Mouse (Mus musculus): ENCODE data around the gene Slc22a1. TPM values are rescaled to one million over a fixed set of nuclear protein-coding genes. Genes with fewer than 3 reads are reported as not detected.

The Slc22a1 gene
- total RNA-seq, 1 experiment: 0.18 TPM

DNA sequence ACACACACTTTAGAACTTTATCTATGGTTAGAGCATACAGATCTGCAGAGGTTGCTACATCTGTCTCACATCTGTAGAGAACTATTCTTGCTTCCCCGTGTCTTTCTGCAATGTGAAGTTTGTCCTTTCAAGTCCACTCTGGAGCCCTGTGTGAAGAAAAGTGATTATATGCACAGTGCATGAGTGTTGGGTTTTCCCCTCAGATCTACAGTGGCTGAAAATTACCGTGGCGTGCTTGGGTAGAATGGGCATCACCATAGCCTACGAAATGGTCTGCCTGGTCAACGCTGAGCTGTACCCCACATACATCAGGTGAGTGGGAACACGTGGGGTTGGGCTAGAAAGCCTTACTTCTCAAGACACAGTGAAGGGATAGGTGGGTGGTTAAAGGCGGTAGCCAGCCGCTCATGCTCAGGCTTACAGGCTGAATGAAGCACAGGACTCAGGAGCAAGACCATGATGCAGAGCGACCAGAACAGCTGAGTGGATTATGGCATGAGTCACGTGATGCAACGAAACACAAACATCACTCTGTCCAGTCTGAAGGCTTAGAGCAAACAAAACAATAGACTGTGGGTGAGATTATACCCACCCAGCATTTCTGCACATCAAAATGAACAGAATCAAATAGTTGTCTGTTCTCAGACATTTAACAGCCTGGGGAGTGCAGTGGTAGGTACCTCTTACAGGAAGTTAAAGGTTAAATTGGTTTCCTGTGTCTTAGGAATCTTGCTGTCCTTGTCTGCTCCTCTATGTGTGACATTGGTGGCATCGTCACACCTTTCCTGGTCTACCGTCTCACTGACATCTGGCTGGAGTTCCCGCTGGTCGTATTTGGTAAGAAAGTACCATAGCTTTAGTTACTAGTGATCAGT is 60.9 kb downstream of the Slc22a1 start:
- no peaks in the 10 kb centered on the region for H3K36me3 ChIP-seq (ENCODE audit: control insufficient read depth, insufficient read depth, low read length, poor library complexity, severe bottlenecking)
- TF ChIP-seq MAFK (IDR thresholded peaks at IDR 0.05; ENCODE audit: insufficient read depth, low read depth, low read length) (no peak), HCFC1 (IDR thresholded peaks at IDR 0.05; ENCODE audit: borderline replicate concordance, insufficient read depth, low read length) (no peak), ZNF384 (IDR thresholded peaks at IDR 0.05; ENCODE audit: low read depth, low read length) (no peak), ZC3H11A (IDR thresholded peaks at IDR 0.05; ENCODE audit: borderline replicate concordance, low read depth, low read length) (no peak), CHD2 (IDR thresholded peaks at IDR 0.05; ENCODE audit: low read depth, low read length) (no peak)
- no peak overlapping the region for H3K4me3 ChIP-seq (ENCODE audit: insufficient read depth in 1 of 2, low read depth in 1 of 2, low read length in 2 of 2, poor library complexity in 1 of 2, severe bottlenecking in 1 of 2)
- H3K27ac ChIP-seq (ENCODE audit: insufficient read depth, low read depth, low read length, poor library complexity, severe bottlenecking): no peak overlapping the region
- H3K4me1 ChIP-seq (ENCODE audit: control insufficient read depth in 2 of 2, insufficient read depth in 2 of 2, low read length in 2 of 2, poor library complexity in 1 of 2): no peaks in the 10 kb centered on the region
- in situ Hi-C loops (cut with MboI; ENCODE audit: low sequenced_read_pairs in 2 of 2, unreplicated experiment in 2 of 2): no loop called here
- no peaks in the 10 kb centered on the region for H3K9me3 ChIP-seq (ENCODE audit: control insufficient read depth, insufficient read depth, low read depth, low read length)
- no peak overlapping the region for H3K9ac ChIP-seq (ENCODE audit: insufficient read depth, low read depth, low read length, poor library complexity, severe bottlenecking)
- no peak for DNase-seq (ENCODE audit: low read depth, low spot score)

DNA sequence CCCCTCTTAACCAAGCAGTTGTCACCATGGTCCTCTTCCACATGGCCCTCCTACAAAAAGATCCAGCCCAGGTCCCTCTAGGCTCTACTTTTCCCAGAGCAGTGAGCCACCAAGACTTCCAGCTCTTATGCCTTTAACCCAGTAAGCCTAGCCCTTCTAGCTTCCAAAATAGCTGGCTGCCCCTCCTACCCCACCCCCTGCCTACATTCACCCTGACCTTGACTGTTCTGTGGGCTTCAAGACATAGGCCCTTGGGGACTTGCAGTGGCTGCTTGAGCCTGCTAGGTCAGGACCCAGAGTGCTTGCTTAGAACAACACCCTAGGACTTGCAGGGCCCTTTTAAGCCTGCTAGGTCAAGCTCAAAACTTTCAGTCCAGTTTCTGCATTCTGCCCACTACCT is 68.4 kb downstream of the Slc22a1 start:
- in situ Hi-C loops (cut with MboI; ENCODE audit: low sequenced_read_pairs in 2 of 2, unreplicated experiment in 2 of 2): no loop called here
- Histone ChIP-seq H3K9me3 (ENCODE audit: control insufficient read depth, insufficient read depth, low read depth, low read length) (no peaks in the 10 kb centered on the region), H3K9ac (ENCODE audit: insufficient read depth, low read depth, low read length, poor library complexity, severe bottlenecking) (no peak overlapping the region), H3K4me3 (ENCODE audit: insufficient read depth in 1 of 2, low read depth in 1 of 2, low read length in 2 of 2, poor library complexity in 1 of 2, severe bottlenecking in 1 of 2) (no peak overlapping the region), H3K36me3 (ENCODE audit: control insufficient read depth, insufficient read depth, low read length, poor library complexity, severe bottlenecking) (no peaks in the 10 kb centered on the region), H3K4me1 (ENCODE audit: control insufficient read depth in 2 of 2, insufficient read depth in 2 of 2, low read length in 2 of 2, poor library complexity in 1 of 2) (no peaks in the 10 kb centered on the region), H3K27ac (ENCODE audit: insufficient read depth, low read depth, low read length, poor library complexity, severe bottlenecking) (no peak overlapping the region)
- no peak for DNase-seq (ENCODE audit: low read depth, low spot score)
- TF ChIP-seq HCFC1 (IDR thresholded peaks at IDR 0.05; ENCODE audit: borderline replicate concordance, insufficient read depth, low read length) (no peak), CHD2 (IDR thresholded peaks at IDR 0.05; ENCODE audit: low read depth, low read length) (no peak), ZC3H11A (IDR thresholded peaks at IDR 0.05; ENCODE audit: borderline replicate concordance, low read depth, low read length) (no peak), MAFK (IDR thresholded peaks at IDR 0.05; ENCODE audit: insufficient read depth, low read depth, low read length) (no peak), ZNF384 (IDR thresholded peaks at IDR 0.05; ENCODE audit: low read depth, low read length) (no peak)

DNA sequence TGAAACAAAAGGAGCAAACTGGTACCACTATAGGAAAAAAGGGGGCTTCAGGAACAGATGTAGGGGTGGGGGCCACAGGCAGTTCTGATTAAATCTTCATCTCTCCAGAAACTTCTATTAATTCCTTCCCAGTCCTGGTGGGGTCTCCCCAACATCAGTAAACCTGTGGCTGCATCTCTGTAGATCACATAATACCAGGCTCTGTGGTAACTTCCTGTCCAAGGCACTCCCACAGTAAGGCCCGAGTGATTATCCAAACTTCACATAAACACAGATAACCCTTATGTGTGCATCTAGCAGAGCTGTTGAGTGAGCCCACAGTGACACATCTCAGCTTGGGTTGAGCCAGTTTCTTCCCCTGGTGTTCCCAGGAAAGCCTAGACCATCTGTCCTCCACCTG is 69.0 kb downstream of the Slc22a1 start:
- no peak for DNase-seq (ENCODE audit: low read depth, low spot score)
- Histone ChIP-seq H3K4me3 (ENCODE audit: insufficient read depth in 1 of 2, low read depth in 1 of 2, low read length in 2 of 2, poor library complexity in 1 of 2, severe bottlenecking in 1 of 2) (no peak overlapping the region), H3K36me3 (ENCODE audit: control insufficient read depth, insufficient read depth, low read length, poor library complexity, severe bottlenecking) (no peaks in the 10 kb centered on the region), H3K9me3 (ENCODE audit: control insufficient read depth, insufficient read depth, low read depth, low read length) (no peaks in the 10 kb centered on the region), H3K9ac (ENCODE audit: insufficient read depth, low read depth, low read length, poor library complexity, severe bottlenecking) (no peak overlapping the region), H3K4me1 (ENCODE audit: control insufficient read depth in 2 of 2, insufficient read depth in 2 of 2, low read length in 2 of 2, poor library complexity in 1 of 2) (no peaks in the 10 kb centered on the region), H3K27ac (ENCODE audit: insufficient read depth, low read depth, low read length, poor library complexity, severe bottlenecking) (no peak overlapping the region)
- in situ Hi-C loops (cut with MboI; ENCODE audit: low sequenced_read_pairs in 2 of 2, unreplicated experiment in 2 of 2): no loop called here
- TF ChIP-seq ZC3H11A (IDR thresholded peaks at IDR 0.05; ENCODE audit: borderline replicate concordance, low read depth, low read length): no peak

Other genes starting within 250 kb of the Slc22a1 start
- gene Slc22a3, start 168.1 kb downstream of the Slc22a1 start, total RNA-seq (2012; rRNA removed): 0.22 TPM in 1 of 2 replicates, not detected in the other
- not detected in 2 replicates for gene Slc22a2, start 91.7 kb downstream of the Slc22a1 start, total RNA-seq (2012; rRNA removed)
- gene Igf2r, start 93.8 kb upstream of the Slc22a1 start, total RNA-seq (2012; rRNA removed): 91.9 and 168 TPM in 2 replicates
- not detected in 2 replicates for gene Mas1, start 192.3 kb upstream of the Slc22a1 start, total RNA-seq (2012; rRNA removed)
- not detected in 2 replicates for gene Mrgprh, start 200.2 kb upstream of the Slc22a1 start, total RNA-seq (2012; rRNA removed)
- 18.7 and 35.5 TPM in 2 replicates for gene Pnldc1, start 234.4 kb upstream of the Slc22a1 start, total RNA-seq (2012; rRNA removed)
- 414 and 519 TPM in 2 replicates for gene Tcp1, start 239.9 kb upstream of the Slc22a1 start, total RNA-seq (2012; rRNA removed)
- gene Mrpl18, start 240.5 kb upstream of the Slc22a1 start, total RNA-seq (2012; rRNA removed): 119 and 147 TPM in 2 replicates